Mouse (Mus musculus) megakaryocyte progenitor cell, adult 5-6 weeks (primary cell): Measurements from ENCODE around the gene Hmgn3. TPM values are rescaled to one million over a fixed set of nuclear protein-coding genes. Genes with fewer than 3 reads are reported as not detected.
"Not testable (repeated sequence)": the region's sequence is repeated elsewhere in the genome, so short reads cannot be mapped to it uniquely, and the experiment has no call there.

Experiments used
- ATAC-seq: replicated peaks from 2 replicates; pipeline ENCODE4 v1.8.0; 2016; ENCODE audit warnings: mild to moderate bottlenecking, moderate TSS enrichment, inconsistent platforms; ENCODE audit not compliant: poor library complexity
- total RNA-seq, 2 experiments: library from RNA; stranded (forward) in 1 of 2; stranded (reverse) in 1 of 2; fragments of 157-497, 149-512 nt in 1 of 2; fragments of 200-1000 nt in 1 of 2; gene quantifications; 2 replicates each; pipeline versions ENCODE4 v1.2.3 to v1.2.4; 2015 to 2017

The Hmgn3 gene
- 16.6 and 19.7 TPM in 2 replicates for total RNA-seq (2015)
- total RNA-seq (2017) = 18.3 and 18.7 TPM in 2 replicates

GRCm38 (mm10) chr9:83146446-83147188 lies at the start of gene Hmgn3:
Gene Hmgn3 (minus strand): TSS chr9:83146685.
- peak; percentile 98 for ATAC-seq

GRCm38 (mm10) chr9:83195765-83196164 lies 49.3 kb upstream of the Hmgn3 start:
- ATAC-seq = peak; percentile 88

GRCm38 (mm10) chr9:83195007-83195406 lies 48.5 kb upstream of the Hmgn3 start:
- ATAC-seq = no peak

GRCm38 (mm10) chr9:83187752-83188151 lies 41.3 kb upstream of the Hmgn3 start:
- ATAC-seq = peak; percentile 94

- peak; percentile 66 for ATAC-seq
Observed at GRCm38 (mm10) chr9:83145591-83146445, 667 bp downstream of the Hmgn3 start.

GRCm38 (mm10) chr9:83129831-83130230 lies 16.7 kb downstream of the Hmgn3 start:
- no peak for ATAC-seq

- ATAC-seq = no peak
Observed at GRCm38 (mm10) chr9:83127840-83128239, 18.6 kb downstream of the Hmgn3 start.

- not testable (repeated sequence) for ATAC-seq
Observed at GRCm38 (mm10) chr9:83126482-83126881, 20.0 kb downstream of the Hmgn3 start.

GRCm38 (mm10) chr9:83119211-83119610 lies 27.3 kb downstream of the Hmgn3 start:
- ATAC-seq = 0 out of 2 replicates have a peak, but pooled peaks have one; percentile 29

GRCm38 (mm10) chr9:83117486-83117885 lies 29.0 kb downstream of the Hmgn3 start:
- ATAC-seq = no peak

GRCm38 (mm10) chr9:83116774-83117474 lies 29.6 kb downstream of the Hmgn3 start:
- no peak for ATAC-seq

GRCm38 (mm10) chr9:83115676-83116075 lies 30.8 kb downstream of the Hmgn3 start:
- no peak for ATAC-seq

- ATAC-seq = peak; percentile 74
Observed at GRCm38 (mm10) chr9:83113800-83114217, 32.7 kb downstream of the Hmgn3 start.

- ATAC-seq = peak; percentile 71
Observed at GRCm38 (mm10) chr9:83112305-83112768, 34.1 kb downstream of the Hmgn3 start.

GRCm38 (mm10) chr9:83111789-83112188 lies 34.7 kb downstream of the Hmgn3 start:
- no peak for ATAC-seq

GRCm38 (mm10) chr9:83111117-83111686 lies 35.3 kb downstream of the Hmgn3 start:
- ATAC-seq = no peak

- ATAC-seq = no peak
Observed at GRCm38 (mm10) chr9:83110406-83111116, 35.9 kb downstream of the Hmgn3 start.

GRCm38 (mm10) chr9:83109705-83110104 lies 36.8 kb downstream of the Hmgn3 start:
- no peak for ATAC-seq

GRCm38 (mm10) chr9:83108821-83109220 lies 37.7 kb downstream of the Hmgn3 start:
- no peak for ATAC-seq

GRCm38 (mm10) chr9:83103785-83104184 lies 42.7 kb downstream of the Hmgn3 start:
- ATAC-seq = peak; percentile 68
